Mouse (Mus musculus) cerebellum, postnatal 10 days (tissue): ENCODE measurements at regions not wholly inside any gene's neighbourhood (a gene's known extent, or its start where the extent isn't known, plus 50 kb on each side); places are given as distances from the start of the nearest gene placed in this dataset.
A peak's percentile ranks its signal among the peaks of the same experiment; 100 is the strongest.

ENCODE experiments used
- DNase-seq, 2 experiments: peaks; one replicate each; pipeline ENCODE4 v3.0.0; 2021; ENCODE audit warnings: mixed read lengths in 2 of 2

DNA sequence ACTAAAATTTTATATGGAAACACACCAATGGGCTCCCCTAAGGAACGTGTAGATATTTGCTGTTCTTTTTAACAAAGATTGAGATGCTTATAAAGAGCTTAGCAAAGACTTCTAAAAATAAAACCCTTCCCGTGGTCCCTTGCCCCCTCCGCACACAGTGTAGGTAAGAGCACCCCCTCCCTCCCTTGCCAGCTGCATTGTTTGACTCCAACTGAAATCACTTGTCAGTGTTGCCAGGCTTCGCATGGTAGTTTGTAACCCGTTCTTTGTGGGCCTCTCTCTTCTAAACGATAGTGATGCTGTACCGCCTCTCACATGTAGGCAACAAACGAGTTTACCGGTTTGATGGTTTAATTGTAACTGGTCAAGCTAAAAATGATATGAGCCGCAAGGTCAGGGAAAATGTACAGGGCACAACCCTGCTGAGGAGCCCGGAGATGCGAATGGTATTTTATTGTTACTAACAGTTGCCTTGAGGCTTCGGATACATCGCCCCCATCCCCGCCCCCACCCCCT lies 246.0 kb downstream of the Ttll7 start:
- DNase-seq, result no peak

DNA sequence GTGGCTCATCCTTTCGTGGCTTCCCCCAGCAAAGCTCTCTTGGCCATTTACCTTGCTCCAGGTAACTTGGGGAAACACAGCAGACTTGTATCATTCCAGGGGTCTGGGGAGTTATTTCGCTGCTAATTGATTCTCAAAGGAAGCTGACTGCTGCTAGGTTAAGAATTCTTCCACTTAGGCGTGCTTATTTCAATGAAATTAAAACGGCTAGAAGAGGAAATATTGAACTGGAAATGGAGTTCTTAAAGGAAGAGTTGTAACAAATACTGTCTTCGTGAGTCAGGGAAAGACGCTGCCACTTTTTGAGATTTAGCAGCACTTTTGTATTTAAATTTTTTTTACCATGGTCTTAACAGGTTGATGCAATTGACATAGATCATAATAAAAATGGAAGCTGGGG lies 246.4 kb downstream of the Ttll7 start:
- DNase-seq, result no peak

DNA sequence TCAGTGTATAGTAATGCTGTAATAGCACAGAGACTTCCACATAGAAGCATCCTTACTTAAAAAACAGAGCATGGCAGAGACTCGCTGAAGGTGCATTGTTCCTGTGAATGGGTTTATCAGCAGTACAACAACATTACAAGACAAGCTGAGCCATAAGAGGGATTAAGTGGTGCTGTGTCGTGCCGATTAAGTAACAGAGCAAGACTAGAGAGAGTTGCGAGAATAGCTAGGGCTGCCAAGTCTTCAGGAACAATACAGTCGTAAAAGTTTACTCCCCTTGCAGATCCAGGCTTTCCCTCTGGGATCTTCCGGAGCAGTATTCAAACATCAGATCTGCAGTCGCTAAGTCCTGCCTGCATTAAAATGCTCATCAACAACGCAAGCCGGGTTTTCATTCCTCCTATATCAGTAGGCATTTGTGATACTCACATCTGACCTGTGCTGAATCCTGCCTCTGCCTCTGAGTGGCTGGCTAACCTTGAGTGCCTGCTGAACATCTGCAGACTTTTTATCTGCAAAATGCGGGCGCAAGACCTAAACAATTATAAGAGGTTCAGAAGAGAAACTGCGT lies 247.1 kb downstream of the Ttll7 start:
- DNase-seq, result no peak

DNA sequence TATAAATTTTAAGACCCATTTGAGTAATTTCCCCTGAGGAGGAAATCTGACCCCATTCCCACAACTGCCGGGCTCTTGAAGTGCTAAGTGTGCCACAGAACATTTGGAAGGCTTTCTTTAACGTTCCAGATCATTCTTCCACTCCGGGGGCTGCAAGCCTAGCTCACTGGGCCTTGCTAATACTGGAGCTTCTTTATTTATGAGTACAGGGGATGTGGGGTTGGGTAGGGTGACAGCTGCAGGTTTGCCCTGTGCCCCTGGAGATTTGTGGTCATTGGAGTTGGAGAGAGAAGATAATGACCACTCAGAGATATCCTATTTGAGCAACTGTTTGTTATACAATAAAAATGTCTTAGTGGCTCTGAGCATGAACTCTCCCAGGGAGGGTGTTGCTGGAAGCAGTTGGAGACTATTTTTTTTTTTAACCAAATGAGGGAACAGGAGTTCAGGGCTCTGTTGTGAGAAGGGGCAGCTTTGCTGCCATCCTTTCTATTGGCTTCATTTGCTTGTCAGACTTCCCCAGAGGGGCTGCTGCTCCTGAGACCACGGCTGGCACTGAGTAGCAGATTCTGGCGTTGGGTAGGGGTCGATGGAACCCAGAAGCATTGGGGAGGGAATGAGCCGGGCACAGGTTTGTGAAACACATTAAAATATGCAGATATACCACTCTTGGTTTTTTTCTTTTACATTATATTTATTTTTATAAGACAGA lies 249.0 kb downstream of the Ttll7 start:
- no peak for DNase-seq

DNA sequence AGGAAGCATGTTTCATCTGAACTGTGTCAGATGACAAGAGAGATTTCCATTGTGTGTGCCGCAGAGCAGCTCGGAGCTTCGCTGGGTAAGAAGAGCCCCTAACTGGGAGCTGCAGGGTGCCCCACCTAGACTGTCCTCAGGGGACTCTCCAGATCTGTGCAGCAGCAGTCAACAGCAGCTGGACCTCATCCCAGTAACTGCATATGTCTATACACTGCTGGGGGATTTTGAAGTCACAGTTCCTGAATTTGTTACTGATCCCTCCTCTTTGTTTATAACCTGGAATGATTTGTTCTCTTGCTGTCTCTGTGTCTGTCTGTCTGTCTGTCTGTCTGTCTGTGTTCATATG lies 249.6 kb downstream of the Ttll7 start:
- DNase-seq, result no peak

DNA sequence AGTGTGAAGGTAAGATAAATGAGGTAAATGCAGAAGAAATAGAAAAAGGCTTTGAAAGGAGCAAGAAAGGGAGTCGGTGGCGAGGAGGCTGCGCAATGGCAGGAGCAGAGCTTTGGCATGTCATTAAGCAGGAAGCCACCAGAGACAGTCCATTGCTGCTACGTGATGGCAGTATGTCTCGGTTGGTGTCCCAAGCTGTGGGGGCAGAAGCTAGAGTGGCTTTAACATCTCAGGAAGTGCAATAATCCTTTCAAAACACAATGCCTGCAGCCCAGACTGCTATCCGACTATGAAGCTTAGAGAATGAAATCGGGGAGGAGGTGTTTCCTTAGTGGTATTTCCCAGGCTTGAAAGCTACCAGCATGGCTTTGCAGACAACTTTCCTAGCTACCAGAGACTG lies 251.3 kb downstream of the Ttll7 start:
- no peak for DNase-seq

DNA sequence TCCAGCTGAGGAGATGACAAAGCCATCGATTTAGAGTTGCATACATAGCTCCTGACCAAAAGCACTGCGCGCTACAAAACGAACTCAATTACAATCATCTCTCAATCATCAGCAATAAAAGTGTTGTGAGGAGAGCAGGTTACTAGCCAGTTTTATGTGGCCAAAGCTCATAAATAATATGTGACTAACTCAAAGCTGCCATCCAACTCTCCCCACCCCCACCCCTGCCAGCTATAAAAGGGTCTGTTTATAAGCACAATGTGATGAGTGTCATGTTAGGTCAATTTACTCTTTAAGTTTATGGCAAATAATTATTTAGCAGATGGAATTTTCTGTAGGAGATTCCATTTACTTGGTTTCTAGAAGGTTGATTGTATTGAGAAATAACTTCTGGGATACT lies 265.4 kb downstream of the Ttll7 start:
- DNase-seq, result no peak

DNA sequence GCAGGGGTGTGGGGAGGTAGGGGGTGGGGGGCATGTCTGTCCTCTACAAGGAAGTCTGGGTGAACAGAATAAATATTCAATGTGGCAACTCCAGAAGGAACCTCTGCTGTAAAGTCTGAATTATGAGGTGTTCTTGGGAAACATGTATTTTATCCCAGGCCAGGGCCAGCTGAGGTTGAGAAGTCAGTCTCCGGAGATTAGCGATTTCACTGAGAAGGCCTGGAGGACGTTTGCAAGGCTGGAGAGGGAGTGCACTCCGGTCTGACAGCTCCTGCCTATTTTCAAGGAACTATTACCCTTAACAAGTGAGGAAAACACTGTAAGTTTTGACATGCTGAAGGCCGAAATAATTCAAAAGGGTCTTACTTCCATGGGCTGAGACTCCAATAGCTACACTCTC lies 265.9 kb downstream of the Ttll7 start:
- DNase-seq, result no peak

DNA sequence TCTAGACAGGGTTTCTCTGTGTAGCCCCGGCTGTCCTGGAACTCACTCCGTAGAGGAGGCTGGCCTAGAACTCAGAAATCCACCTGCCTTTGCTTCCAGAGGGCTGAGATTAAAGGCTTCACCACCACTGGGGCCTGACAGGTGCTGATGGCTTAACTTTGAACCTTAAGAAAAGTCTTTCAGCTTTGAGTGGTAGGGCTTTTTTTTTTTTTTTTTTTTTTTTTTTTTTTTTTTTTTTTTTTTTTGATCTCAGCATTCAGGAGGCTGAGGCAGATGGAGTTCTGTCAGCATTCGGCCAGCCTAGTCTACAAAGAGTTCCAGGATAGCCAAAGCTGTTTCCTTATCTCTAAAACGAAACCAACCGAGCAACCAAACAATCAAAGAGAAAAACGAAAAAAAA lies 266.5 kb downstream of the Ttll7 start:
- DNase-seq, result no peak

DNA sequence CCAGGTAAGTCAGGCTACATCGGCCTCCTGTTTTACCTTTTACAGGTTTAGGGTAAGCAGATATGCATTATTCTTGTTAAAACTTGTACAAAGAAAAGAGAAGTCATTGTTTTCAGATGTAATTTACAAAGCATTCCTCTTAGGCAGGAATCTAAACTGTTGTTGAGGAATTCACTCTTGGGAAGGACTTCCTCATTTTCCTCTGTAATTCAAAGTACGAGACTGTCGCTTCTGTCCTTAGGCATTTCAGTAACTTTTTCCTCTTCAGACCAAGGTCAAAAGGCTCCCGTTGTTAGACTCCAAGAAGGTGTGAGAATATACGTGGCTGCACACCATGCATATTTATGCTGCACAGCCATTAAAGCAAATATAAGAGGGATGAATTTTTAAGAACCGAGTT lies 269.7 kb downstream of the Ttll7 start:
- no peak for DNase-seq

DNA sequence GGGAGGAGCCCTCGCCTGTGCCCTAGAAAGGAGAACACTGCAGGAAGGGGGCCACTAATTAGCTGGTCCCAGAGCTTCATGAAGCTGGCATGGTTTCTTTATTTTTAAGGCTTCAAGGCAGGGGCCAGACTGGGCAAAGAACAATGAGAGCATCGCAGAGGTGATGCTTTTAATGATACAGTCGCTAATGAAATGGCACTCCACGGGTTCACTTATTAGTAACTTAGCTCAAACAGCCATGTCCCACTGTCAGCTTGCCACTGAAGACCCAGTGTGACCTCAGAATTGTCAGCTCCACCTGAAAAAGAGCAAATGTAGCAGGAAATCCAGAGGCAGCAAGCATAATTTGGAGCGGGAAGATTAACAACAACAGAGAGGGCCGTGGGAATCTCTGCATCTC lies 275.6 kb downstream of the Ttll7 start:
- DNase-seq, result no peak

DNA sequence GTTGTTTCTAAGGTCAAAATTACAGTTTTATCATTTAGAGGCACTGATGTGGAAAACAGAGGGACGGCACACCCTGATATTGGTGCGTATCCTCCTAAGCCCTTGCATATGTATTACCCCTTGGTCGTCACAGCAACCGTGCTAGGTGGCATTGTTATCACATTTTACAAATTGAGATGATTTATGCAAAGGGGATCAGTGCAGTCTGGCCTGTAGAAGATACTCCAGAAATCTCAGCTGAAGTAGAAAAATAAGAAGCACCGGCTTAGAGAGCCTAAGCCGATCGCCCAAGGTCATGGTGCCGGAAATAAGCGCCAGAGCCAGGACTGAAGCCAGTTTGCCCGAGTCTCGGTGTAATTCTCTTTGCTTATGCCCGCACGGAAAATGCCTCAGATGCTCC lies 280.7 kb downstream of the Ttll7 start:
- DNase-seq, result no peak

DNA sequence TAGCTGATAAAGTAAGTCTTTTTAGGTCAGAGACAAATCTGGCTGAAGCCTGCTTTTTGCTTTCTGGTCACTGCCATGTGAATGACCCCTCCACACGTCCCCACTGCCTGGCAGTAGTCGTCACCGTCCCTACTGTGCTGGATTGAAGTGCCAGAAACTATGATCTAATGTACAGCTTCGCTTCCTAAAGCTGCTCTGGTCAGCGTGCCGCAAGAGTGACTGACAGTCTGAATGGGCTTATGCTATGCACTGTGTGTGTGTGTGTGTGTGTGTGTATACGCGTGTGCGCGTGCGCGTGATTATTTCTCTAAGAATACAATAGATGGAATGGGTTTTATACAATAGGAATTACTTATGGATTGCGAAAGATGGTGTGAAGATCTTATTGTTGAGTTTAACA lies 281.2 kb downstream of the Ttll7 start:
- DNase-seq, result no peak

DNA sequence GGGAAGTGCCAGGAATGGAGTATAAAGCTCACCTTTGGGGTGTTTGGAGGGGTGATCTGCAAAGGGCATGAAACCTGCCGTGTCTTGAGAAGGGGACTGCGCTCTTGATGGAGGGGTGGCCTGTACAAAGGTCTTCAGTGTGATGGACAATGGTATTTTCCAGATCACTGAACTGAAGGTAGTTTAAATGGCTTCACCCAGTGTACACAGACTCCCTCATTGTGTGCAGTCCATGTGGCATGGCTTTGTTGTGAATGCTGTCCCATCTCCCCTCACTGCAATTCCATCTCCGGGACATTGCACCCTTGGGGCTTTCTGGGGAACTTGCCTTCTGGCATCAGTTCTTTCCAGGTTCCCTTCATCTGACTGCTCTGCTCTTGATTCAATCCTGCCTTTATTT lies 288.2 kb downstream of the Ttll7 start:
- DNase-seq, result no peak

DNA sequence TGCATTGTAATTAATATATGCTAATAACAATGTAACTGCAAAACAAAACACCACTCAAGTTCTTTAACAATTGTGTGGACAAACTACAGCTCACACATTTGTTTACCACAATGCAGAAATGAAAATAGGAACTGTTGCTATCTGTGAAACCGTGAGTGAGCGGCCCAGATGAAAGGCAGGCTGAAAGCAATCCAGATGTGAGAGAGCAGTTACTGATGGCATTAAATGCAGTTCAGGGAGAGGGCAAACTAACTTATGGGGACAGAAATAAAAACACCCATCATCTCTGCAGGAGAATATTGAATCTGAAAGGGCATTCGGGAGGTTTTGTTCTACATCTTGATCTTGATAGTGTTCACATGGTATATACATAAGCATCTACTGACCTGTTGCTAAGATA lies 301.3 kb downstream of the Ttll7 start:
- DNase-seq, result no peak

DNA sequence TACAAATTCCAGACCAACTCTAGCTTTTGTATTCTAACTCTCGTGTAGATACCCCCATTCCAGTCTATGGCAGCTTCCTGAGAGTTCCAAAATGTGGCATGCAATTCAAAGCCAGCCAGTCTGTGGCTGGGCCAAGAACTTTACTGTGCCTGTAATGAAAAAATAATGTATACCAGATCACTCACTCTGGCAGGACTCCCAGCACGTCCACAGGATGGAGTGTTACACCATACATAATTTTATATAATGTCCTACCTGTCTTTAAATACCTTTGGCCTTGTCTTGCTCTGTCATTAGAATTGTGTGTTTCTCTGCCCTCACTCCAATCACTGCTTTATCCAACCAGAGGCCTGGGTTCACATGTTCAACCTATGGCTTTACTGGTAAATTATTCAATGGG lies 301.8 kb downstream of the Ttll7 start:
- DNase-seq, result no peak

DNA sequence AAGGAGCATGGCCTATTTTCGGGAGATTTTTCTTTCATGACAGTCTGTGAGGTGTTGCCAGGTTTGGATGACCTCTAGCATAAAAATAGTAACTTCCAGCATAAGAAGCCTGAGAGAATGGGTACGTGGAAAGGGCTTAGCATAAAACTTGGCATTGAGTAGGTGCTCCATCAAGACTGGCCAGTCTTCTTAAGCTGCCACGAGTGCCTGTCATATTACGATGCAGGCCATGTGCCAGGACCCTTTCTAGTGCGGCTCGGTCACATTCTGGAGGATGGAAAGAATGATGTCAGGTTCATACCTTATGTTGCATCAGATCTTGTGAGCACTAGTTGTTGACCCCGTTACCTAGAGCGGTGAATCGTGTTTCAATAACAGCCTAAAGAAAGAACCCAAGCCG lies 311.0 kb downstream of the Ttll7 start:
- peak; percentile 58 to 63 for DNase-seq

DNA sequence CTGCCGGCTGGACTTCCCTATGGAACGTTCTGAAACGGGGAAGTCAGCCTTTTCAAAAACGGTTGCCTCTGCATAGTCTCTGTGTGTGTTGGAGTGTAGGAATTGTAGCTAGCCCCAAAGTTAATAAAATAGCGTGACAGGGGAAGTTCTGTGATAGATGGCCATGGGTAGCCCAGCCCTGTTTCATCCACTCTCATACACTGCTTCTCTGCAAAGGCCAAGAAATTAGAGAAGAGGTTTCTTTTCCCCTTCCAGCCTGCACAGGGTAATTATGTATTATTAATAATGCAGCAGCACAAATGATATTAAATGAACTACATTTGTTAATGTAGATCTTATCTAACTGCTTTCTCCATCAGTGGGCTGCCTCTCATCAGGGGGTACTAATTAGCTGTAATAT lies 311.4 kb downstream of the Ttll7 start:
- no peak for DNase-seq

DNA sequence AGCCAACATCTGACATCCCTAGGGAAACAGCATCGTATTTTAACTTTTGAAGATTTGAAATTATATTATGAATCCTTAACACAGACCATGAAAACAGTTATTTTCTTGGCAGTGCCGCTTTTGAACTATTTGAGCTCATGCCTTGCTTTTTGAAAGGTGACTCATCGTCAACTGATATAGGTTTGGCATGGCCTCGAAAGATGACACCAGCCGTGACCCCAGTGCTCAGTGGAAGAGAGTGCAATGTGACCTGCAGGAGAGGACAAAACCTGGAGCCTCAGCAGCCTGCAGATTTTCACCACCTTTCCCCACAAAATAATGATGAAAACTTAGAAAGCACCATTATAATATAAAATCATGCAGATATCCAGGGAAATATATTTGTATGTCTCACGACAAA lies 312.8 kb downstream of the Ttll7 start:
- no peak for DNase-seq

DNA sequence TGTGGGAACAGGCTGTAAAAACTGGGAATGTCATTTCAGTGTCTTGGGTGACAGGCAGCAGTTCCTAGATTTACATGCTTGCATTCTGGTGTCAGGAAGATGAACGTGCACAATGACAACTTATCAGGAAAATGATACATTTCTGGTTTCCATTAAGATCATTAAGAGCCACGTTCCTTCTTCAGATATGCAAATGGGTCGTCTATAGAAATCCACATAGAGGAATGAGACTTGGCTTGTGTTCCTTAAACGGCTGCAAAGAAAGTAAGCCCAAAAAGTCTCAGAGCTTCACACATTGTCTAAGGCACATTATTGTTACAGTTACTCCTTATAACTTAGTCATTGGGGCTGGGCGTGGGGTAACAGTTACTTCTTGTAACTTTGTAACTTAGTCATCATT lies 314.4 kb downstream of the Ttll7 start:
- no peak for DNase-seq

DNA sequence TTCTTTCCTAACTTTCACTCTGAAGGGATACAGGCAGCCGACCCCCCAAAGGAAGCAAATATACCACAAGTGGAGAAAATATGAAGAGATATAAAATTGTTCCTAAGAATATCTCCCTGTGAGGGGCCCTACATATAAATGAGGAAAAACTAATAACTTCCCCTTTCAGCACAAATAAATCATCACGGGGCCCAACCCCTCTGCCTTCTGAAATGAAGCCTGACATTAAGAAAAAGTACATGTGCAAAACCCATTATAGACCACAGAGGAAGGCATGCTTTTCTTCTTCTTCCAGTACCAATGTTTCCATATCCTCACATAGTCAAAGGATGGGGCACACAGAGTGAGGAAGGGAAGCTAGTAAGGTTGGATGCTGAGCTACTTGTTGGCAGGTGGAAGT lies 317.0 kb downstream of the Ttll7 start:
- no peak for DNase-seq

DNA sequence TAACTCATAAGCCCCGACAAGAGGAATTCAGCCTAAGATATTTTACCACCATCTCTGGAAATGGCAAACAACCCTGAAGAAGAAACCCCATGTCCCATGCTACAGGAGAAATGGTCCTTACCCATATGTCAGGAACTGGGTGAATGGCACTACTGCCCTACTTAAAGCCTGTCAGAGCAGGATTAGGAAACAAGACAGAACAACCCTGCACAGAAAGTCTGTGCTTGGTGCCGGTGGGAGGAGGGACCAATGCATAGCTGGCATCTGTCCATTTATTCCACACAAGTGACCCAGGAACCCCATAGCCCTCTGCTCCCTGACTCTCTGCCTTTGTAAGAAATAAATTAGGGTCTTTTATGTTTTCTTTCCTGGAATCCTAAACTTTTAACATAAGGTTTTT lies 317.9 kb downstream of the Ttll7 start:
- DNase-seq, result no peak

DNA sequence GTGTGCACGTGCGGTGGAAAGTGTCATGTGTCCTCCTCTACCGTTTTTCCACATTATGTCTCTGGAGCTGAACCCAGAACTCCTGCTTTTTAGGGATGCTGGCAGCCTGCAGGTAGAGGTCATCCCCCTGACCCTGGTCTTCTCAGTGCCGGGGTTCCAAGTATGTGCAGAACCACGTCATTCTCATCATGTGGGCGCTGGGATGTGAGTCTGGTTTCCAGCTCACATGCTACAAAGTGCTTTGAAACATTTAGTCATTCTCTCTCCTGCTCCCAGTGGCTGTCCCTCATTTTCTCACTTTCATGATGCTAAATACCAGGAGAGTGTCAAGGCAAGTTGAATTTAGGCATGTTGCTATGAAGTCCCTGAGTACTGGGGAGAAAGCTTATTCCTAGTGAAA lies 326.6 kb downstream of the Ttll7 start:
- DNase-seq, result no peak

DNA sequence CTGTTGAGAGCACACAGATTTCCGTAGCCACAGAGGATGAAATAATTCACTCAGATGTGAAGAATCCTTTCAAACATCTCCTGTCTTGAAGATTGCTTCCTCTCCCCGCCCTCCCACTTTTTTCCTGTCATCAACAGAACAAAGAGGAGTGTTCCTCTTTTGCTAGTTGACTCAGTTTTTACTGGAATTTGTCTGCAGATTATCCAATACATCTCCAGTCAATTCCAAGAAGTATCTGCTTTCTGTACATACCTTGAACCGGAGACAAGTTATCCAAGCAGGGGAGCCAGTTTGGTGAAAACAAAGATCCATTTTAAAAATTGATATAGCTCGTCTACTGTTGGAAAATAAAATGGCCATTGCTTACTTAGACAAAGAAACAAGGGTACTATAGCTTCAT lies 328.5 kb downstream of the Ttll7 start:
- DNase-seq, result no peak
